Mouse (Mus musculus) heart, adult 11 months (tissue): ENCODE results near the gene Gm49384.

ENCODE experiments used
- DNase-seq: peaks from one replicate; pipeline ENCODE4 v3.0.0; 2022

Gene Gm49384

GRCm38 (mm10) chr12:69198985-69199384 lies 5.1 kb downstream of the Gm49384 start:
- peak; percentile 51 for DNase-seq

- DNase-seq = peak; percentile 96
These were observed 5.9 kb downstream of the Gm49384 start, which contains the start of gene Dnaaf2 for GRCm38 (mm10) chr12:69198164-69198535. TSS of gene Dnaaf2 (minus strand) at chr12:69198429.

DNA sequence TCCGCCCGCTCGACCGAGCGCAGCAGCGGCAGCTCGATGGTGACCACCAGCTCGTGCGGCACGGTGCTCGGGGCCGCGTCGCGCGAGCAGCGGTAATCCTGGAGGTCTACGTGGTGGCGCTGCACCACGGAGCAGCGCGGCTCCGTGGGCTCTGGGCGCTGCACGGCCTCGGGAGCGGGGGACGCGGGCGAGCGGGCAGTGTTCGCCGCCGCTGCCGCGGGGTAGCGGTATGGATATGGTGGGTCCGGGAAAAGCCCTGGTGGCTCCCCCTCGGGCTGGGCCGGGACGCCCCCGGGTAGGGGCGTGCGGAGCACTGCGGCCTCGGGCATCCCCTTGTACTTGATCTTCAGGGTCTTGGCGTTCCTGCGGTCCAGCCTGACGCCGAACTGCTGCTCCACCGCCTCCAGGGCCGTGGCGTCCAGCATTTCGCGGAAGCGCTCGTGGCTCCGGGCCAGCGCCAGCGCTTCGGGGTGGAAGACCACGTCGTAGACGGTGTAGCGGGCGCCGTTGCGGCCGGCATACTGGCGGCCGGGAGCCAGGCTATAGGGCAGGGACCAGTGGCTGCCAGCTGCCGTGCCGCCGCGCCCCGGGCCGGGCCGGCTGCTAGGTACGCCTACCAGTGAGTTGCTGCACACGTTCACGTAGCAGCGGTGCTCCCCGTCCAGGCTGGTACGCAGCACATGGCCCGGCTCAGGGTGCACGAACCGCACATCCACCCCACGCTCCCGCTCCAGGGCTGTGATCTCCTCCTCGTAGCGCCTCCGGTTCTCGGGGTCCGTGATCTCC lies 6.5 kb downstream of the Gm49384 start:
- DNase-seq = peak; percentile 93

- DNase-seq = peak; percentile 97
These were observed 7.4 kb downstream of the Gm49384 start, which contains the start of gene Gm49383 for GRCm38 (mm10) chr12:69196444-69197377. TSS of gene Gm49383 (minus strand) at chr12:69197104.

DNA sequence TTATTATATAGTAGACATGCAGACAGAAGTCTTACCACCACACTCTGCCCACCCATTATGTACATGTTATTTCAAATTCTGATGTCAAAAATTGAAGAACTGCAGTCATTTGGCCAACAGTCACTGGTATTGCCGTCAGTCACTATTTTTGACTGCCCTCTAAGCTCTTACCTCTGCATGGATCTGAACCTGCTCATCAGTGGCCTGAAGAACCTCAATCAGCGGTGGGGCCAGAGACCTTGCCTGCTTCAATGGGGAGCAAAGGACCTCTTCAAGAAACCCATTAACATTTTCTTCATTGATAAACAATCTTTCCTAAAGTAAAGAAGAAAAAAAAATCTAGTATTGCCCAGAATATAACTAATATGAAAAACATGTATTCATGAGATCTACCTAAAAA lies 11.4 kb downstream of the Gm49384 start:
- peak; percentile 52 for DNase-seq

GRCm38 (mm10) chr12:69191396-69191795 lies 12.7 kb downstream of the Gm49384 start:
- DNase-seq = peak; percentile 73

DNA sequence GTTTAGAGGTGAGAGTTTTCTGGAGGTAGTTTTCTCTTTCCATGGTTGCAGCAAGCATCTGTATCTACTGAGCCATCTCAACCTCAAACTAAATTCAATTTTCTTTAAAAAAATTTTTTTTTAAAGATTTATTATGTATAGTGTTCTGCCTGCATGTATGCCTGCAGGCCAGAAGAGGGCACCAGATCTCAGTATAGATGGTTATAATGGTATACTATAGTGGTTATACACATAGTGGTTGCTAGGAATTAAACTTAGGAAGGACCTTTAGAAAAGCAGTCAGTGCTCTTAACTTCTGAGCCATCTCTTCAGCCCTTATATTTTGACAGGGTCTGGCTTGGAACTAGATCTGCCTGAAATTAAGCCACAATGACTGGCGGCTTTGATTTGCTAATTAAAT lies 13.5 kb downstream of the Gm49384 start:
- DNase-seq = peak; percentile 52

DNA sequence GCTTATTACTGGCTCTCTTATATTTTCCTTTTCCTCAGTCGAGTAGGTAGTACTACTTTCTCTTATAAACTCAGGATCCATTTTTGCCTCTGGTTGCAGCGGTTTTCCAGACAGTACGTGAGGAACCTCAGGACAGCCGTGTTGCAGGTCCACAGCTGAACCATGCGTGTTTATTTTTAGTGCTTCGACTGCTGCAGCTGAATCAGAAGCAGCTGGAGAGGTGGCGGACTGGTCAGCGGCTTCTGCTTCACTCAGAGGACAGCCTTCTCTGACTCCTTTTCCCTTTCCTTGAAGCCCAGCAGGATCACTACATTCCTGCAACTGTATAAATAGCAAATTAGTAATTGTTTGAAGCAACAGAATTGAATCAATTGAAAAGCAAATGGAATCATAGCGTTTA lies 14.0 kb downstream of the Gm49384 start:
- DNase-seq = peak; percentile 78

- no peak for DNase-seq
These were observed 17.1 kb downstream of the Gm49384 start for GRCm38 (mm10) chr12:69186811-69187471.

GRCm38 (mm10) chr12:69185371-69185770 lies 18.7 kb downstream of the Gm49384 start:
- peak; percentile 88 for DNase-seq

- peak; percentile 97 for DNase-seq
These were observed 19.4 kb downstream of the Gm49384 start for GRCm38 (mm10) chr12:69184342-69185295.

GRCm38 (mm10) chr12:69183583-69184308 lies 20.3 kb downstream of the Gm49384 start, which contains the start of the genes Rpl36al and Mgat2:
TSS of gene Rpl36al (minus strand) at chr12:69184083.
TSS of gene Mgat2 (plus strand) at chr12:69184157.
- peak; percentile 100 for DNase-seq

- peak; percentile 82 for DNase-seq
These were observed 22.3 kb downstream of the Gm49384 start for GRCm38 (mm10) chr12:69181800-69182199.

GRCm38 (mm10) chr12:69179371-69179770 lies 24.7 kb downstream of the Gm49384 start:
- no peak for DNase-seq

- DNase-seq = peak; percentile 81
These were observed 26.5 kb downstream of the Gm49384 start for GRCm38 (mm10) chr12:69177526-69177925.

GRCm38 (mm10) chr12:69175975-69176374 lies 28.1 kb downstream of the Gm49384 start:
- DNase-seq = no peak

GRCm38 (mm10) chr12:69171307-69171706 lies 32.8 kb downstream of the Gm49384 start:
- DNase-seq = no peak

GRCm38 (mm10) chr12:69168461-69169106 lies 35.5 kb downstream of the Gm49384 start, which contains the start of gene Lrr1:
TSS of gene Lrr1 (plus strand) at chr12:69168814.
- peak; percentile 99 for DNase-seq

DNA sequence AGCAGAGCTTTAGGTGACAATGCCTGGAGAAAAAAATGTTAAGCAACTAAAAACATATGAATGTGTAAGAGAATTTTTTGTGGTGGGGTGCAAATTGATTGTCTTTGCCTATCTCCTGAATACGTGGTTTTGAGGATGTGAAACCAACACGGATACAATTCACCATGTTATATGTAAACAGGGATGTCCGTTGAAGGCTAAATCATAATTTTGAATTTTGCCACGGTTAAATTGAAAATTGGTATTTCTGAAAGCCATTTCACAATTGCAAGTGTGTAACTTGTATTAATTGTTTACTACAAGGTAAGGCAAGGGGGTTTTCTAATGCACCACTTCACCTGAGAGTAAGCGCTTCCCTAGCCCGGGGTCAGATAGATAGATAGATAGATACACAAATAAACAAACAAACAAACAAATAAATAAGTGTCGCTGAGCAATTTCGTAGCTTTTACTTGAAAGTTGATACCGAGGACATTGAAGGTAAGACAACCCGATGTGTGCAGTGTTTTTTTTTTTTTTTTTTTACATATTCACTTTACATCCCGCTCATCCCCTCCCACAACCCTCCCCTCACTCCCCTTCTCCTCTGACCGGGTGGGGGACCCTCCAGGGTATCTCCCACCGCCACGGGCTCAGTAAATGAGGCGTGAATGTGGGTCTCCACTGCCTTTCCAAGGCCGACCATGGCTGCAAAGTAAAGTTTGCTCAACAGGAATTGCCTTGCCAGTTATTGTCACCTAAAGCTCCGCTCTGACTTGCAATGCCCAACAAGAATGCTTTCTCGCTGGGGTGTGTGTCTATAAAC lies 36.2 kb downstream of the Gm49384 start:
- DNase-seq = peak; percentile 5
